23 mouse cellular contexts compared by ENCODE assay signal in the genomic region with DNA sequence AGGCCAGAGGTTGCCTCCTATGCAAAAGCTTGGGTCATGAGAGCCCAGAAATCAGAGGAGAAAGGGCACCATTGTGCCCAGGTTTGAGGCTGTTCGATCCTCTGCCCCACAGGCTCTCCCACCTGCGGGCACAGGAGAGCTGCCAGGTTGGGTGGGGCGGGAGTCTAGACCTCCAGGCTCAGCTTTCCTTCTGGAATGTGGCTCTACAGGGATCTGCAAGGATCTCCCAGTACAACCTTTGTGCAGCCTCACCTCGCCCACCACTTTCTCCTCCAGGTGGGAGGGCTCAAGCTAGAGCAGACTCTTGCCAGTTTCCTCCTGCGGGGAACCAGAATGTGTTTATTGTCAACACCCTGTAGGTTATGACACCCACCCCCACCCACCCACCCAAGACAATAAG. TPM values are rescaled to one million over a fixed set of nuclear protein-coding genes. Genes with fewer than 3 reads are reported as not detected.
DNase-seq lines count a peak whose midpoint lies in the region; ATAC-seq and TF ChIP-seq lines count a peak whose summit lies in the region.
"Had no signal": no experiment of that assay in that cellular context is flagged by ENCODE, and none has a peak within 500 bp of the region (broad histone marks: within the 10 kb centered on the region; RNA-seq: fewer than 3 reads in every experiment).

No protein-coding gene starts in this region.

- H3K27ac ChIP-seq in kidney, postnatal 0 days = peak overlapping the region; percentile 82
- H3K27ac ChIP-seq in ES-Bruce4 (ENCODE audit: insufficient read depth, low read length) = no peak overlapping the region
- H3K27ac ChIP-seq in forebrain, embryonic 16.5 days (ENCODE audit: low read length) = no peak overlapping the region
- H3K27ac ChIP-seq: embryonic facial prominence, embryonic 12.5 days; forebrain, embryonic 10.5 days; hindbrain, embryonic 14.5 days; layer of hippocampus, adult 2 months; limb, embryonic 13.5 days; liver, embryonic 13.5 days; neural tube, embryonic 13.5 days had no signal

- no peak for DNase-seq in kidney, postnatal 0 days (ENCODE audit: low spot score)
- DNase-seq in kidney, adult 11 months = no peak
- peak; percentile 61 for DNase-seq in ZHBTc4 (ENCODE audit: low read depth, low spot score)
- DNase-seq in kidney, postnatal 36 days = peak; percentile 18 to 21
- DNase-seq in right cerebral cortex, postnatal 4 days = no peak
- DNase-seq in cerebellum, postnatal 14 days = no peak
- DNase-seq: cerebellum, adult 18-20 months; heart, postnatal 36 days; layer of hippocampus, postnatal 36 days; liver, embryonic 13.5 days; midbrain, embryonic 14.5 days; thymus, adult 2 months had no signal

- ATAC-seq in kidney, postnatal 0 days (replicated peaks; ENCODE audit: low FRiP score, low read depth) = no peak
- no peak for ATAC-seq in forebrain, embryonic 16.5 days

- H3K4me1 ChIP-seq in kidney, postnatal 0 days (replicated peaks; ENCODE audit: insufficient read depth, low read length) = no peaks in the 10 kb centered on the region
- H3K4me1 ChIP-seq in ES-Bruce4 (ENCODE audit: control insufficient read depth, insufficient read depth, low read length) = peaks cover 10% of the 10 kb centered on the region
- no peaks in the 10 kb centered on the region; the same call in 1 of the 2 replicates for H3K4me1 ChIP-seq in forebrain, embryonic 16.5 days (replicated peaks; ENCODE audit: control insufficient read depth, insufficient read depth, low read length)
- H3K4me1 ChIP-seq: embryonic facial prominence, embryonic 12.5 days; limb, embryonic 13.5 days; neural tube, embryonic 13.5 days had no signal

- no peaks in the 10 kb centered on the region for H3K9me3 ChIP-seq in kidney, postnatal 0 days (replicated peaks; ENCODE audit: low read length)
- no peaks in the 10 kb centered on the region for H3K9me3 ChIP-seq in ES-Bruce4 (replicated peaks; ENCODE audit: control insufficient read depth, insufficient read depth, low read length, poor library complexity, severe bottlenecking)
- H3K9me3 ChIP-seq in forebrain, embryonic 16.5 days (ENCODE audit: control insufficient read depth, low read length) = peaks cover 4% of the 10 kb centered on the region; the same call in 1 of the 2 replicates
- H3K9me3 ChIP-seq: embryonic facial prominence, embryonic 12.5 days; liver, embryonic 13.5 days had no signal

- H3K27me3 ChIP-seq in kidney, postnatal 0 days (ENCODE audit: insufficient read depth, low read length) = no peaks in the 10 kb centered on the region
- H3K27me3 ChIP-seq in ES-Bruce4 (ENCODE audit: control insufficient read depth, insufficient read depth, low read length, poor library complexity, severe bottlenecking) = no peaks in the 10 kb centered on the region
- no peaks in the 10 kb centered on the region for H3K27me3 ChIP-seq in forebrain, embryonic 16.5 days (replicated peaks; ENCODE audit: control insufficient read depth, insufficient read depth, low read length)

- H3K4me2 ChIP-seq in kidney, postnatal 0 days (ENCODE audit: low read length) = peak overlapping the region; percentile 13; the same call in 1 of the 2 replicates
- no peak overlapping the region for H3K4me2 ChIP-seq in forebrain, embryonic 16.5 days (ENCODE audit: low read length)
- H3K4me2 ChIP-seq: embryonic facial prominence, embryonic 12.5 days; hindbrain, embryonic 14.5 days; limb, embryonic 13.5 days; liver, embryonic 13.5 days; neural tube, embryonic 13.5 days had no signal

- TF ChIP-seq POLR2A in ES-Bruce4 (IDR thresholded peaks at IDR 0.05; ENCODE audit: insufficient read depth, low read length) = no peak

- H3K4me3 ChIP-seq in kidney, postnatal 0 days (replicated peaks; ENCODE audit: low read depth, low read length) = no peak overlapping the region
- no peak overlapping the region for H3K4me3 ChIP-seq in ES-Bruce4 (ENCODE audit: low read depth, low read length)
- no peak overlapping the region for H3K4me3 ChIP-seq in forebrain, embryonic 16.5 days (replicated peaks; ENCODE audit: low read length)
- H3K4me3 ChIP-seq: embryonic facial prominence, embryonic 12.5 days; forebrain, embryonic 10.5 days; layer of hippocampus, adult 2 months; limb, embryonic 13.5 days; liver, embryonic 13.5 days; neural tube, embryonic 13.5 days had no signal

- TF ChIP-seq EP300 in ES-Bruce4 (IDR thresholded peaks at IDR 0.05; ENCODE audit: insufficient read depth, low read depth, low read length) = 0 out of 2 replicates have a peak, but pooled peaks have one; percentile 28

- WGBS in kidney, postnatal 0 days = 43% methylated on average over 5 of the region's 5 CpGs
- 81% methylated on average over 5 of the region's 5 CpGs for WGBS in forebrain, embryonic 16.5 days

- no peaks in the 10 kb centered on the region for H3K36me3 ChIP-seq in kidney, postnatal 0 days (ENCODE audit: insufficient read depth, low read length)
- no peaks in the 10 kb centered on the region for H3K36me3 ChIP-seq in ES-Bruce4 (ENCODE audit: control insufficient read depth, insufficient read depth, low read length, poor library complexity, severe bottlenecking)
- H3K36me3 ChIP-seq in forebrain, embryonic 16.5 days (ENCODE audit: control insufficient read depth, insufficient read depth) = no peaks in the 10 kb centered on the region
- H3K36me3 ChIP-seq: embryonic facial prominence, embryonic 12.5 days; forebrain, embryonic 10.5 days; limb, embryonic 13.5 days; liver, embryonic 13.5 days; neural tube, embryonic 13.5 days had no signal

- H3K9ac ChIP-seq in kidney, postnatal 0 days (ENCODE audit: low read depth, low read length) = no peak overlapping the region
- no peak overlapping the region for H3K9ac ChIP-seq in ES-Bruce4 (ENCODE audit: low read depth, poor library complexity, severe bottlenecking)
- H3K9ac ChIP-seq in forebrain, embryonic 16.5 days (replicated peaks; ENCODE audit: low read depth, low read length) = no peak overlapping the region
- H3K9ac ChIP-seq: embryonic facial prominence, embryonic 12.5 days; hindbrain, embryonic 14.5 days; limb, embryonic 13.5 days; liver, embryonic 13.5 days; neural tube, embryonic 13.5 days had no signal

- TF ChIP-seq CTCF in kidney, postnatal 0 days (IDR thresholded peaks at IDR 0.05; ENCODE audit: low read depth) = no peak
- no peak for TF ChIP-seq CTCF in ES-Bruce4 (IDR thresholded peaks at IDR 0.05; ENCODE audit: low read depth, low read length)

RNA-seq across cellular contexts. Expression of gene Atp6v1b1, which starts 1.8 kb away (rescaled TPM):
- polyA plus RNA-seq in kidney, postnatal 0 days (2015; fragmentation: Nextera tagmentation; extraction: Ambion mirVana) = 14.2 and 17.0 TPM in 2 replicates
- not detected in 2 replicates for polyA plus RNA-seq in ES-Bruce4 (2011; ENCODE audit: insufficient read depth, insufficient read length, low read depth, missing spikeins)
- 0.24 TPM in 2 replicates for polyA plus RNA-seq in forebrain, embryonic 16.5 days (2015; fragmentation: Nextera tagmentation; extraction: Ambion mirVana)
- polyA plus RNA-seq: forebrain, embryonic 10.5 days; heart, embryonic 14.5 days; hindbrain, embryonic 14.5 days; intestine, embryonic 14.5 days; limb, embryonic 13.5 days; liver, embryonic 13.5 days; midbrain, embryonic 14.5 days; neural tube, embryonic 13.5 days had no signal

RNA-seq across cellular contexts. Expression of gene Ankrd53, which starts 17.9 kb away (rescaled TPM):
- polyA plus RNA-seq in kidney, postnatal 0 days (2015; fragmentation: Nextera tagmentation; extraction: Ambion mirVana) = 0.17 and 0.33 TPM in 2 replicates
- polyA plus RNA-seq in ES-Bruce4 (2011; ENCODE audit: insufficient read depth, insufficient read length, low read depth, missing spikeins) = not detected in 2 replicates
- 0.18 TPM in 1 of 2 replicates, not detected in the other for polyA plus RNA-seq in forebrain, embryonic 16.5 days (2015; fragmentation: Nextera tagmentation; extraction: Ambion mirVana)
- polyA plus RNA-seq: heart, embryonic 14.5 days; hindbrain, embryonic 14.5 days; intestine, embryonic 14.5 days; liver, embryonic 13.5 days; neural tube, embryonic 13.5 days; stomach, embryonic 14.5 days had no signal

RNA-seq across cellular contexts. Expression of gene Tex261, which starts 31.1 kb away (rescaled TPM):
- polyA plus RNA-seq in kidney, postnatal 0 days (2015; fragmentation: Nextera tagmentation; extraction: Ambion mirVana) = 108 TPM in 2 replicates
- polyA plus RNA-seq in ES-Bruce4 (2011; ENCODE audit: insufficient read depth, insufficient read length, low read depth, missing spikeins) = 26.2 and 28.9 TPM in 2 replicates
- 63.1 and 79.0 TPM in 2 replicates for polyA plus RNA-seq in forebrain, embryonic 16.5 days (2015; fragmentation: Nextera tagmentation; extraction: Ambion mirVana)

RNA-seq across cellular contexts. Expression of gene Vax2, which starts 33.5 kb away (rescaled TPM):
- not detected in 2 replicates for polyA plus RNA-seq in kidney, postnatal 0 days (2015; fragmentation: Nextera tagmentation; extraction: Ambion mirVana)
- not detected in 2 replicates for polyA plus RNA-seq in ES-Bruce4 (2011; ENCODE audit: insufficient read depth, insufficient read length, low read depth, missing spikeins)
- polyA plus RNA-seq in forebrain, embryonic 16.5 days (2015; fragmentation: Nextera tagmentation; extraction: Ambion mirVana) = not detected in 2 replicates
- polyA plus RNA-seq: heart, embryonic 14.5 days; hindbrain, embryonic 14.5 days; intestine, embryonic 14.5 days; liver, embryonic 13.5 days; stomach, embryonic 14.5 days had no signal

RNA-seq across cellular contexts. Expression of gene Nagk, which starts 50.2 kb away (rescaled TPM):
- polyA plus RNA-seq in kidney, postnatal 0 days (2015; fragmentation: Nextera tagmentation; extraction: Ambion mirVana) = 56.8 and 60.0 TPM in 2 replicates
- 8.4 and 11.8 TPM in 2 replicates for polyA plus RNA-seq in ES-Bruce4 (2011; ENCODE audit: insufficient read depth, insufficient read length, low read depth, missing spikeins)
- polyA plus RNA-seq in forebrain, embryonic 16.5 days (2015; fragmentation: Nextera tagmentation; extraction: Ambion mirVana) = 97.5 and 123 TPM in 2 replicates

Comparison
In these comparisons a context has a peak if more than half of its experiments do, and no peak if none do; other contexts are left out.
1. DNase-seq: peak in ZHBTc4 (single experiment) and kidney, postnatal 36 days (2 of 2); none in kidney, postnatal 0 days (single experiment), kidney, adult 11 months (single experiment), right cerebral cortex, postnatal 4 days (single experiment) and cerebellum, postnatal 14 days (0 of 2).
2. RNA of gene Atp6v1b1, which starts 1.8 kb away (polyA plus RNA-seq): 14.2 to 17.0 TPM in kidney, postnatal 0 days; 0.24 TPM in forebrain, embryonic 16.5 days and not detected in ES-Bruce4; every median in the first group is over 10 times any median in the second.